Mouse (Mus musculus): Measurements from ENCODE around the gene Gtpbp2. TPM values are rescaled to one million over a fixed set of nuclear protein-coding genes. Genes with fewer than 3 reads are reported as not detected.

Gtpbp2 gene
- polyA plus RNA-seq, 1 experiment from 2014 or later, result 33.8 TPM

DNA sequence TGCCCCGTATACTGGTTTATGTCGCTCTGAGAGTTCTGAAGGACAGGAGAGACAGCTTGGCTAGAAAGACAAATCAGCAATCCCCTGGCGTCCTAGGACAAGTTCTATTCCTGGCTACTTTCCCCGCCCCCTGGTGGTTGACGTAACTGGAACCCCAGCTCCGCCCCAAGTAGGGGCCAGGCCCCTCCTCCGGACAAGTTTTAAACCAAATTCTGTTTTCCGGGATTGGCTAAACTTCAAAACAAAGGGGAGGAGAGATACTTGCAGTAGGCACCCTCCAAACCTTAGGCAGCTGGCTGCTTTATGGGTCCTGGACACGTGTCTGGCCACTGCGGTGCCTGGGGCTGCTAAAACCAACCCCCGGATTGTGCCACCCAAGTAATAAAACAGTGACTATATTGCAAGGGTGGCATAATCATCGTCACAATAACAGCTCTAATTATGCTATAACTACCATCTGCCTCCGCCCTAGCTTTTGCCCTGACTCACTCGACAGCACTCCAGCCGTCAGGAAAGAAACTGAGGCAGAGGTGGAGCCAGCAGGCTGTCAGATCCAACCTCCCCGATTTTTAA, 656 bp upstream of the Gtpbp2 start:
- Histone ChIP-seq H3K27me3 (replicated peaks; ENCODE audit: low read depth, poor library complexity, severe bottlenecking) (no peaks in the 10 kb centered on the region), H3K9me3 (no peaks in the 10 kb centered on the region), H3K36me3 (replicated peaks) (peaks cover 27% of the 10 kb centered on the region), H3K27ac (replicated peaks) (peak overlapping the region; percentile 91), H3K4me1 (peaks cover 32% of the 10 kb centered on the region), H3K4me3 (peak overlapping the region; percentile 86)
- DNase-seq (ENCODE audit: low spot score), result peak; percentile 89
- WGBS, result under 1% methylated on average over 16 of the region's 16 CpGs

DNA sequence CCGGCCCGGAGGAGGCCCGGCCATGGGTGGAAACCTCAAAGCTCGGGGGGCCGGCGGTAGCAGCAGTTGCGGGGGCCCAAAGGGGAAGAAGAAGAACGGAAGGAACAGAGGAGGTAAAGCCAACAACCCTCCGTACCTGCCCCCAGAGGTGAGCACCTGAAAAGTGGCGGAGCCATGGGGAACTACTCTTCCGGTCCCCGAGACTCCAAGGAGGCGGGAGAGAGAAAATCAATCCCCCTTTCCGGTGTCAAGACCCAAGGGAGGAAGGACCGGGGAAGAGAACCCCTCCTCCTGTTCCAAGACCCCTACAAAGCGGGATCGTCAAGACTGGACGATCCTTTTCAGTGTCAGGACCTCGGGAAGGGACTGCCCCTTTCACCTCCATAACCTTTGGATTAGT, 347 bp downstream of the Gtpbp2 start:
- DNase-seq (ENCODE audit: low spot score), result no peak
- peak overlapping the region; percentile 91 for H3K27ac ChIP-seq (replicated peaks)
- WGBS, result under 1% methylated on average over 19 of the region's 19 CpGs

DNA sequence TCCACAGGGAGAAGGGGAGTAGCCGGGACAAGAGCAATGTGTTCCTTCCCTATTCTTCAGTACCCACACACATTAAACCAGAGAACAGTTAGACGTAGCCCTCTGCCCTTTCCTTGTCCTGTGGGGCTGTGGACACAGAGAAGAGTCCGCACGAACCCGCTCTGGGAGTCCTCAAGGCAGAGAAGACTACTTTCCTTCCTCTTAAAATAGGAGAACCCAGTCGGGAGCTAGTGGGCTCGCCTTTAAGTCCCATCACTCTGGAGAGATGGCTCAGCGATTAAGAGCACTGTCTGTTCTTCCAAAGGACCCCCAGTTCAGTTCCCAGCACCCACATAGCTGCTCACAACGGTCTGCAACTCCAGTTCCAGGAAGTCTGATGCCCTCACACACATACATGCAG, 878 bp downstream of the Gtpbp2 start:
- Histone ChIP-seq H3K4me3 (peak overlapping the region; percentile 86), H3K27me3 (replicated peaks; ENCODE audit: low read depth, poor library complexity, severe bottlenecking) (no peaks in the 10 kb centered on the region), H3K36me3 (replicated peaks) (peaks cover 42% of the 10 kb centered on the region), H3K27ac (replicated peaks) (peak overlapping the region; percentile 91), H3K4me1 (peaks cover 32% of the 10 kb centered on the region), H3K9me3 (no peaks in the 10 kb centered on the region)
- 55% methylated on average over 9 of the region's 9 CpGs for WGBS
- no peak for DNase-seq (ENCODE audit: low spot score)

More for the DNA sequence above, 347 bp downstream of the Gtpbp2 start:
- H3K4me1 ChIP-seq, result peaks cover 32% of the 10 kb centered on the region
- H3K27me3 ChIP-seq (replicated peaks; ENCODE audit: low read depth, poor library complexity, severe bottlenecking), result no peaks in the 10 kb centered on the region
- H3K9me3 ChIP-seq, result no peaks in the 10 kb centered on the region
- peaks cover 37% of the 10 kb centered on the region for H3K36me3 ChIP-seq (replicated peaks)
- peak overlapping the region; percentile 86 for H3K4me3 ChIP-seq

DNA sequence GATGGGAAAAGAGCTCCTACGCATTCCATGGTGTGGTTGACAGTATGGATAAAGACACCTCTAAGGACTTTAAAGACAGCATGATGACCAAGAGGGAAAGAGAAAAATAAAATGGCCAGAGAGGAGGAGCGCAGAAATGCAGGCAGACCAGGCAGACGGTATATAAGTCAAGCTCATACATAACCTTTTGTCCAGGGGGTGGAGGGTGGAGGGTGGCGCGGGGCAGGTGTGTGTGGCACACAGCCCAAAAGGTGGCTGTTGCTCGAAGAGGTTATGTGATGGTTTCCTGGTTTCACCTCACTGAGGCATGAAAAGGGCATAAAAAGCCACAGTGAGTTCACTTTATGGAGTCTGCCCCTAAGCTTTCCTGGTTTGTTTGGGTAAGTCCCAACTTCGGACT, 1.7 kb downstream of the Gtpbp2 start:
- DNase-seq (ENCODE audit: low spot score), result no peak
- peaks cover 50% of the 10 kb centered on the region for H3K36me3 ChIP-seq (replicated peaks)
- WGBS, result 95% methylated on average over 7 of the region's 7 CpGs

DNA sequence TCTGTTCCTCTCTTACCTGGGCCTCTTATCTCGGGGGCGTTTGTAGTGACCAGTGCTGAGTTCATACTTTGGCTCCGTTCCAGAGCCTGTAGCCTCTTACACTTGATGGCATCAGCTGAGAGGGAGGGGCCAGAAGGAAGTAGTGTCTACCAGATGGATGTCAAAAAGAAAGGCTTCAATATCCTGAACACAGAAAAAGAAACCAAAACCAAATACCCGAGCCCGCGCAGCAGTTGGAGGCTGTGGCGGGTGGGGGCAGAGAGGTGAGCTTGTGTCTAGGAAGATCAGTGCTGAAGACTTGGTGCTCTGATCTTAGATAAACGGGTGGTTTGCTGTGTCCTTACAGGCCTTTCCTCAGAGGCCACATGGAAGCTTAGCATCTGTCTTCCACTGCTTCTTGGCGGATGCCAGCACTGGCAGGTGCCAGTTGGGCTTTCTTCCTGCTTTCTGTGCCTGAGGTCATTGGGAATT, 2.2 kb downstream of the Gtpbp2 start:
- no peak for DNase-seq (ENCODE audit: low spot score)
- peaks cover 32% of the 10 kb centered on the region for H3K4me1 ChIP-seq
- 91% methylated on average over 9 of the region's 9 CpGs for WGBS
- no peak overlapping the region for H3K27ac ChIP-seq (replicated peaks)
- H3K36me3 ChIP-seq (replicated peaks), result peaks cover 55% of the 10 kb centered on the region
- H3K27me3 ChIP-seq (replicated peaks; ENCODE audit: low read depth, poor library complexity, severe bottlenecking), result no peaks in the 10 kb centered on the region
- no peaks in the 10 kb centered on the region for H3K9me3 ChIP-seq
- H3K4me3 ChIP-seq, result peak overlapping the region; percentile 11; the same call in 1 of the 2 replicates

More for the DNA sequence above, 1.7 kb downstream of the Gtpbp2 start:
- Histone ChIP-seq H3K4me1 (peaks cover 32% of the 10 kb centered on the region), H3K9me3 (no peaks in the 10 kb centered on the region), H3K27me3 (replicated peaks; ENCODE audit: low read depth, poor library complexity, severe bottlenecking) (no peaks in the 10 kb centered on the region), H3K4me3 (no peak overlapping the region; the same call in 1 of the 2 replicates), H3K27ac (replicated peaks) (no peak overlapping the region)

DNA sequence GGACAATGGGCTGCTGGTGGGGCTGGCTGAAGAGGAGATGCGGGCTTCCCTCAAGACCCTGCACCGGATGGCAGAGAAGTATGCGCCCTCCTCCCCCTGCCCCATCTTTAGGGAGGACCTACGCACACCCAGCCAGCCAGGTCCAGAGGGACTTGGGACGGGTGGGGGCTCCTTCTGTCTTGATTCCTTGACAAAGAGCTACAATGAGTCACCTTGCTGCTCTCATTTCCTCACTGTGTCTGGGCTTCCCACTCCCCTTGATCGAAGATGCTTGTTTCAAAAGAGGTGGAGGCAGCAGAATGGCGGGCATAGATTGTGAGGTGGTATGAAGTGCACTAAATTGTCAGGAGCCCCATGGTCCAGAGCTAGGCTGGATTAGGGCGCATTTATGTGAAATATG, 3.5 kb downstream of the Gtpbp2 start:
- 91% methylated on average over 8 of the region's 8 CpGs for WGBS
- no peak for DNase-seq (ENCODE audit: low spot score)
- H3K9me3 ChIP-seq, result no peaks in the 10 kb centered on the region
- H3K36me3 ChIP-seq (replicated peaks), result peaks cover 68% of the 10 kb centered on the region
- no peaks in the 10 kb centered on the region for H3K27me3 ChIP-seq (replicated peaks; ENCODE audit: low read depth, poor library complexity, severe bottlenecking)
- no peak overlapping the region for H3K4me3 ChIP-seq
- H3K27ac ChIP-seq (replicated peaks), result no peak overlapping the region
- peaks cover 30% of the 10 kb centered on the region for H3K4me1 ChIP-seq

DNA sequence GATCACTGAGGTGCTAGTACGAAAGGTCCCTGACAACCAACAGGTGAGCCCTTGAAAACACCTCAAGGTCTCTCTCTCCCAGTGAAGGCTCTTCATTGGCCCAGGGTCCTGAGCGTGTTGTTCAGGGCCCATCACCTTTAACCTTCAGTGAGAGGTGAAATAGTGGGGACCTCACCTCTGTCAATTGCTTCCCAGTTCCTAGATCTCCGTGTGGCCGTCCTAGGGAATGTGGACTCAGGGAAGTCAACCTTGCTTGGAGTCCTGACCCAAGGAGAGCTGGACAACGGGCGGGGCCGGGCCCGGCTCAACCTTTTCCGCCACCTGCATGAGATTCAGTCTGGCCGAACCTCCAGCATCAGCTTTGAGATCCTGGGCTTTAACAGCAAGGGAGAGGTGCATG, 4.0 kb downstream of the Gtpbp2 start:
- H3K4me1 ChIP-seq, result peaks cover 25% of the 10 kb centered on the region
- no peak for DNase-seq (ENCODE audit: low spot score)
- H3K27ac ChIP-seq (replicated peaks), result no peak overlapping the region
- H3K36me3 ChIP-seq (replicated peaks), result peaks cover 73% of the 10 kb centered on the region
- H3K9me3 ChIP-seq, result no peaks in the 10 kb centered on the region
- WGBS, result 97% methylated on average over 10 of the region's 10 CpGs
- no peak overlapping the region for H3K4me3 ChIP-seq
- H3K27me3 ChIP-seq (replicated peaks; ENCODE audit: low read depth, poor library complexity, severe bottlenecking), result no peaks in the 10 kb centered on the region

DNA sequence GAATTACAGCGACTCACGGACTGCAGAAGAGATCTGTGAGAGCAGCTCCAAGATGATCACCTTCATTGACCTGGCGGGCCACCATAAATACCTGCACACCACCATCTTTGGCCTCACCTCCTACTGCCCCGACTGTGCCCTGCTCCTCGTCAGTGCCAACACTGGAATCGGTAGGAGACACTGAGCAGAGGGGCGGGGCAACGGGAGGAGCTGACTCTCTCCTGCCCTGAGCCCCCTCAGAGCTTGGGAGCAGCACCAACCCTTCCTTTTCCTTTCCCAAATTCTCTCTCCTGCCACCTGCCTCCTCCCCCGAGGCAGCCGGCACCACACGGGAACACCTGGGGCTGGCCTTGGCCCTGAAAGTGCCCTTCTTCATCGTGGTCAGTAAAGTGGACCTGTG, 4.6 kb downstream of the Gtpbp2 start:
- H3K36me3 ChIP-seq (replicated peaks), result peaks cover 79% of the 10 kb centered on the region
- peaks cover 19% of the 10 kb centered on the region for H3K4me1 ChIP-seq
- no peaks in the 10 kb centered on the region for H3K27me3 ChIP-seq (replicated peaks; ENCODE audit: low read depth, poor library complexity, severe bottlenecking)
- no peak overlapping the region for H3K27ac ChIP-seq (replicated peaks)
- H3K9me3 ChIP-seq, result no peaks in the 10 kb centered on the region
- 89% methylated on average over 12 of the region's 12 CpGs for WGBS
- no peak overlapping the region for H3K4me3 ChIP-seq
- DNase-seq (ENCODE audit: low spot score), result no peak

DNA sequence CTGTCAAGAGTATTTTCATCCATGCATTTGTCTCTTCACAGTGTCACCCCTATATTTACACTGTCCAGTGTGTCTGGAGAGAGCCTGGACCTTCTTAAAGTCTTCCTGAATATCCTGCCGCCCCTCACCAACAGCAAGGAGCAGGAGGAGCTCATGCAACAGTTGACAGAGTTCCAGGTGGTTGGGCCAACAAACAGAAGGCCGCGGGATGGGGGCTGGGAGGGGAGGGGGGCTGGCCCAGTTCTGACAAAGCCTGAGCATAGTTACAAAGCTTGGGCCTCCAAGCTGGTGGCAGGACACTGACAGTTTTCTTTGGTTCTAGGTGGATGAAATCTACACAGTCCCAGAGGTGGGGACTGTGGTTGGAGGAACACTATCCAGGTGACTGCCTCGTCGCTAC, 5.4 kb downstream of the Gtpbp2 start:
- Histone ChIP-seq H3K27me3 (replicated peaks; ENCODE audit: low read depth, poor library complexity, severe bottlenecking) (no peaks in the 10 kb centered on the region), H3K27ac (replicated peaks) (no peak overlapping the region), H3K9me3 (no peaks in the 10 kb centered on the region), H3K4me1 (peaks cover 18% of the 10 kb centered on the region), H3K4me3 (no peak overlapping the region), H3K36me3 (replicated peaks) (peaks cover 88% of the 10 kb centered on the region)
- WGBS, result 89% methylated on average over 5 of the region's 5 CpGs
- DNase-seq (ENCODE audit: low spot score), result no peak

DNA sequence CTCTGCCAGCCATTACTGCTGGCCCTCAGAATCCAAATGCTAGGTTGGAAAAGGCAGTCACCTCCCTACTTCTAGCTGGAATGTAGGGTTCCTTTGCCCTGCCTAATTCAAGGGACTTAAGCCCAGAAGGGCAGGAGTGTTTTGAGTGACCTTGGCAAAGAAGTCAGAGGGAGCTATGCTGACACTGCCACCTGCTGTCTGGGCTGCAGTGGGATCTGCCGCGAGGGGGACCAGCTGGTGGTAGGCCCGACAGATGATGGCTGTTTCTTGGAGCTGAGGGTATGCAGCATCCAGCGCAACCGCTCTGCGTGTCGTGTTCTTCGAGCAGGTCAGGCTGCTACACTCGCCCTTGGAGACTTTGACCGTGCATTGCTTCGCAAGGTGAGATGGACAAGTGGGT, 6.2 kb downstream of the Gtpbp2 start:
- Histone ChIP-seq H3K9me3 (no peaks in the 10 kb centered on the region), H3K27ac (replicated peaks) (no peak overlapping the region), H3K4me1 (peaks cover 10% of the 10 kb centered on the region), H3K27me3 (replicated peaks; ENCODE audit: low read depth, poor library complexity, severe bottlenecking) (no peaks in the 10 kb centered on the region), H3K36me3 (replicated peaks) (peaks cover 94% of the 10 kb centered on the region), H3K4me3 (no peak overlapping the region)
- DNase-seq (ENCODE audit: low spot score), result peak; percentile 29
- WGBS, result 89% methylated on average over 11 of the region's 11 CpGs

DNA sequence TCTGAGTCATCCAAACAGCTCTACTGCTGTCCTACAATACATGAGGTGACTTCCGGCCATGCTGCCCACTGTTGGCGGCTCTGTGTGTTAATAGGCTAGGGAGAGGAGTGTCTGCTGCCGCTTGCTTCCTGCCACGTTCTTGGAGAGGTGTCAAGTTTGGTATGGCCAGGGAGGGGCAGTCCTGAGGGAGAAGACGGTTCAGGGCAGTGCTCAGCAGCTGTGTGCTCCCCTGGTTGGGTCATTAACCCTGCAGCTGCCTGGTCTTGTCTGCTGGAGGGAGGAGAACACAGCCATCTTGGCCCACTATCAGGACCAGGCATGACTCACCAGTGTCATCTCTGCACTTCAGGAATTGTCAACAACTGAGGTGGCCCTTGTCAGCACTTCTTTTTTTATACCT, 7.5 kb downstream of the Gtpbp2 start:
- Histone ChIP-seq H3K4me3 (no peak overlapping the region), H3K36me3 (replicated peaks) (peaks cover 99% of the 10 kb centered on the region), H3K4me1 (no peaks in the 10 kb centered on the region), H3K9me3 (no peaks in the 10 kb centered on the region), H3K27me3 (replicated peaks; ENCODE audit: low read depth, poor library complexity, severe bottlenecking) (no peaks in the 10 kb centered on the region), H3K27ac (replicated peaks) (no peak overlapping the region)
- DNase-seq (ENCODE audit: low spot score), result no peak
- WGBS, result 58% methylated on average over 5 of the region's 5 CpGs

DNA sequence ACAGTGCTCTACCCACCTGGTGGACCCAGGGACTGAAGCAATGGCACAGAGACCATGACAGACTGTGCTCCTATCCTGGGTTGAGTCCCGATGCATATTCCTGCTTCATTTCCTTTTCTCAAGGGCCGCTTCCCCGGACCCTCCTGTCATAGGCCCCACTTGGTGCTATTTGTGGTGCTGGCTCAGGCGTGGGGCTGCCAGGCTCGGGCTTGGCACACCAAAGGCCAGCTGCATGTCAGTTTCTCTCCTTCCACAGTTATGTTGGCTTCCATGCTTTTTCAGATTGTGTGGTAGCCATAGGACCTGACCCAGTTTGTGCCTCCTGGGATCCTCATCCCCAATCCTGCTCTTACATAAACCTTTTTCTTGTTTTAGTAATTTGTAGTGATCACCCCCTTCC, 7.9 kb downstream of the Gtpbp2 start:
- H3K36me3 ChIP-seq (replicated peaks), result peaks cover 96% of the 10 kb centered on the region

DNA sequence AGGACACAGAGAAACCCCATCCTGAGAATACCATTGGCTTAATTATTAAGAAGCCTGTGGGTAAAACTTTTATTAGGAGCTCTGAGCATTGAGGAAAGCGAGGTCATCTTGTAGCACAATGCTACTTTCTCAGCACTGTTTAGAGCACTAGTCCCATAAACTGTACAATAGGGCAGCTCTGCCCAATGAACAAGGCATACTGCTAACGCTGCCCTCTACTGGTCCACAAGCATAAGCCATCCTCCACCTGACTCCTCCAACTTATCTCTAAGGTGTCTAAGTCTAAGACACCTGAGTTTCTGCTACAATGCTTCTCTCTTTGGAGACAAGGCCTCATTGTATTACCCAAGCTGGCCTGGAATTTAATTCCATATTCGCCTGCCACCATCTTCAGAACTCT, 9.7 kb downstream of the Gtpbp2 start:
- no peaks in the 10 kb centered on the region for H3K9me3 ChIP-seq
- no peaks in the 10 kb centered on the region for H3K27me3 ChIP-seq (replicated peaks; ENCODE audit: low read depth, poor library complexity, severe bottlenecking)
- no peak overlapping the region for H3K27ac ChIP-seq (replicated peaks)
- DNase-seq (ENCODE audit: low spot score), result no peak
- H3K36me3 ChIP-seq (replicated peaks), result peaks cover 89% of the 10 kb centered on the region
- 77% methylated on average over 3 of the region's 3 CpGs for WGBS
- no peak overlapping the region for H3K4me3 ChIP-seq
- H3K4me1 ChIP-seq, result no peaks in the 10 kb centered on the region

More for the DNA sequence above, 7.9 kb downstream of the Gtpbp2 start:
- no peaks in the 10 kb centered on the region for H3K9me3 ChIP-seq
- H3K4me3 ChIP-seq, result no peak overlapping the region
- WGBS, result 96% methylated on average over 5 of the region's 5 CpGs
- H3K4me1 ChIP-seq, result no peaks in the 10 kb centered on the region
- DNase-seq (ENCODE audit: low spot score), result no peak
- H3K27ac ChIP-seq (replicated peaks), result no peak overlapping the region
- no peaks in the 10 kb centered on the region for H3K27me3 ChIP-seq (replicated peaks; ENCODE audit: low read depth, poor library complexity, severe bottlenecking)
